Mouse (Mus musculus) frontal cortex, adult (tissue): ENCODE measurements at regions not wholly inside any gene's neighbourhood (a gene's known extent, or its start where the extent isn't known, plus 50 kb on each side); places are given as distances from the start of the nearest gene placed in this dataset.
A peak's percentile ranks its signal among the peaks of the same experiment; 100 is the strongest.

ENCODE experiments used
- ATAC-seq: cut with Nextera tagmentation; 2 replicates; pipeline ENCODE4 v1.9.2; 2017; ENCODE audit warnings: mild to moderate bottlenecking, moderate library complexity, mixed read lengths; ENCODE audit not compliant: low TSS enrichment

DNA sequence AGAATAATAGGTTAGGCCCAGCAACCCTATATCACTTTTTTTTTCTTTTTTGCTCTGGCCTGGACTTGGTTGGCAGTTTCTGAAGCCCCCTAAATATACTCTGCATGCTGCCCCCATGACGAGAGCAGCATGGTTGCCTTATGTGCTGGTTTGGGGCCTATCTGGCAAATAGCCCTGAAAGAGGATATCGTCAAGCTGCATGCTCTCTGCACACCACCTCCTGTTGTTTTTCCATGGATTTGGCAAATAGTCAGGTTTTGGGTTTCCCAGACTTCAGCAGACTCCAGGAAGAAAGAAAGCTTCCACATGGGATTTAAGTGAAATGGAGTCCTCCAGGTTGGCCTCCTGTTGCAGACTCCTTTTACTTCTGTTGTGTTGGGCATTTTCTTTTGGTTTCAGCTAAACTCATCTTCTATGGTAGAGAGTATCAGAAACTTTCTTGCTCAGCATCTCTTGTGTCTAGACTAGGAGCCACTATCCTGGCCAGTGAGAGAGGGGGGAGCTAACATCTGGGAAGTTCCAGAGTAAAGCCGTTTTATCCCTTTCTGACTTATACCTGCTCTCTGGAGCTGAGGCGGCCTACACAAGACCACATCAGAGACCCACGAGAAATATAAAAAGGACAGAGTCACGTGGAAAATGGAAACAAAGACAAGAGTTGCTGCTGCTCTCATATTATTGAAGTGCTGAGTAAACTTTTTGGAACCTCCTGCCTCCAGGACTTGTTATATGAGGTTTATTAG, 140.4 kb upstream of the Egfl6 start:
- ATAC-seq, result no peak

- ATAC-seq, result no peak
Observed at GRCm38 (mm10) chrX:166718075-166718474, 132.6 kb upstream of the Egfl6 start.

DNA sequence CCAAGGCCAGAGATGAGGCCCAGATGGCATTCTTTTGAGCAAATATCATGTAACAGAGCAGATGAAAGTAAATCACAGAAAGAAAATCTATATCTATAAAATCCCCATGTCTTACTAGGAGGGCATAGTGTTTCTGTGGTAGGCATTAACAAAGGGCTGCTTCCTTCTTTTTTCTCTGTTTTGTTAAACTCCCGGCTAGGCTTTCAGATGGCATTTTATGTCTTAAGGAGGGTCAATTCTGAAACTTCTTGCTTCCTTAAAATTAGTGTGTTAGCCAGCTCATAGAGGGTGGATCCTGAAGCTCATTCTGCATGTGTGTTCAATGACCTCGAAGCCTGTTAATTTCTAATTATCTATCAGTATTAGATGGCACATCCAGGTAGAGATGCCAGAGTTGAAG, 123.8 kb upstream of the Egfl6 start:
- no peak for ATAC-seq

DNA sequence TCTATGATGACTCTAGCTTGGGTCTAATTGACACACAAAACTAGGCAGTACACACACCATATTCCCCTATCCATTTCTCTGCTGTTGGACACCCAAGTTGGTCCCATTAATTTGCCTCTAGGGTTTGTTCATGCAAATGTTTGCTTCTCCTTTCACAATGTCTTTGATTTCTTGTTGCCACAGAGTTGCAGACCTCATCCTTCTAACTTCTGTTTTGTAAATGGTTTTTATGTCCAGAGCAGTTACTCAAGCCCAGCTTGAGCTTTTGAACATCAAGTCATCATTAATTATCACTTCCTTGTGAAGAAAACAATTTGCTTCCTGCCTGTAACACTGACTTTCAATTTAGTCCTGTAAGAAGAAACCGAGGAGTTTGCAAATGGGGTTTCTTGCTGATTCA, 122.6 kb upstream of the Egfl6 start:
- ATAC-seq, result no peak

- no peak for ATAC-seq
Observed at GRCm38 (mm10) chrX:166707029-166707428, 121.5 kb upstream of the Egfl6 start.

DNA sequence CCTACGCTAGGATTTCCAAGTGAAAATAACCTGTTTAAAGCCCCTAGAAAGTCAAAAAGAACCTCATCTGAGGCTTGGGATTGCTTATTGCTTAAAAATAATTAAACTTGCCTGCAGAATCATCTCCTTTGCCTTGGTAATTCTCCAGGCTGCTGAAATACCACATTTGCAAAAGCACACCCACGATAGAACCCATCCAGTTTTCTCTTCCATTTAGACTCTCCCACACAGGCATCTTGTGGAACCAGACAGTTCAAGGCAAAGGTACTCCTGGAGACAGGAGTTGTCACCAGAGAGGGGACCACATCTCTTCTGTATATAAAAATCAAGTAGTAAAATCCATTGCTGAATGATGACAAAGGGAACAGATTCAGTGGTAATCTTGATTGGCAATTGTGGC, 118.8 kb upstream of the Egfl6 start:
- peak; percentile 98 for ATAC-seq

DNA sequence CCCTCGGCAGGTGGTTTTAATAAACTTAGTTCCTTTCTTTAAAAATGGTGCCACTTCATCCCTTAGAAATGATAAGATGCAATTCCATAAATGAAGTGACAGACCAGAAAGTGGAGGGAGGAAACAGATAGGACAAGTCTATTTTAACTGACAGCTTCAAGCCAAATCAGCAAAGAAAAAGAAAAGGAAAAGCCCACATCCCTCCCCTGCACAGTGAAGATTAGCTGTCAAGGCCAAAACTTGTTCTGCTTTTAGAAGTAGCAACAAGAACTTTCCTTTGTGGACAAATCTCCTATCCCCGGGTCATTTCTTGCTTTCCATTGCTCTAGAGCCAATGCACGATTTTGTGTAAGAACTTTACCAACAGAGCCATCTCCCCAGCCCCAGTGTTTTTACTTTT, 108.7 kb upstream of the Egfl6 start:
- no peak for ATAC-seq

DNA sequence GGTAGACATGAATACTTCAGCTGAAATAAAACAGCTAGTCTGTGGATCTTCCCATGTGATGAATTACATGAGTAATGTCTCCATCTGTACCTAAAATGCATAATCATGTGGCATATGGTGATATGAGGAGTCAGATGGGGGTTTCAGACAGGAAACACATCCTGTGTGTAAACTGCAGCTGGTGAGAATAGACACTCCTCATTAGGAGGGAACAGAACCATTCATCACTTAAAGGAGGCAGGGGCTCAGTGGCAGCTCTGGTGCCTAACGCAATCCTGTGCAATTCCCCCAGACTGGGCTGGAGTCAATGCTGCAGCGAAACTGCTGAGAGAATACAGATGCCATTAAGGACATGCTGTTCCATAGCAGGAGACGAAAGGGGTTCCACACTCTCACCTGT, 103.3 kb upstream of the Egfl6 start:
- peak; percentile 62 for ATAC-seq

GRCm38 (mm10) chrX:166673404-166673803, 87.9 kb upstream of the Egfl6 start:
- ATAC-seq, result peak; percentile 53; the same call in 1 of the 2 replicates

- no peak for ATAC-seq
Observed at GRCm38 (mm10) chrX:166672617-166673016, 87.1 kb upstream of the Egfl6 start.

- peak; percentile 71 for ATAC-seq
Observed at GRCm38 (mm10) chrX:166671853-166672252, 86.3 kb upstream of the Egfl6 start.

DNA sequence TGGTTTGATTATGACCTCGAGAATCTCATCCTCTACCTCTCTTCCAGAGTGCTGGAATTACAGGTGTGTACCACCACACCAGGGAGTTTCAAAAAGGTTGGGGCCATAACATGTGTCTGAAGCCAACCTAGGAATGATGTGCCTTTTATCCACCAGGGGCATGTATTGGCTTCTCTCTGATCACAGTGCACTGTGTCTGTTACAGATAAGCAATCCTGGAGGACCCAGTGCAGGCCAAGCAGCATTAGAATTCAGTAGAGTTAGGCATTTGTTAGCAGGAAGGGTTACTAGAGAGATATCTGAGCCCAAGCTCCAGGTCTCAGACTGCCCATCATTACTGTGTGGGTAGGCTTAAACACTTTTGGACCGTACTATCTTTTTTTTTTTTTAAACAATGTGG, 80.8 kb upstream of the Egfl6 start:
- ATAC-seq, result no peak

GRCm38 (mm10) chrX:166661808-166662207, 76.3 kb upstream of the Egfl6 start:
- ATAC-seq, result peak; percentile 82

- peak; percentile 74 for ATAC-seq
Observed at GRCm38 (mm10) chrX:166661043-166661718, 75.7 kb upstream of the Egfl6 start.

DNA sequence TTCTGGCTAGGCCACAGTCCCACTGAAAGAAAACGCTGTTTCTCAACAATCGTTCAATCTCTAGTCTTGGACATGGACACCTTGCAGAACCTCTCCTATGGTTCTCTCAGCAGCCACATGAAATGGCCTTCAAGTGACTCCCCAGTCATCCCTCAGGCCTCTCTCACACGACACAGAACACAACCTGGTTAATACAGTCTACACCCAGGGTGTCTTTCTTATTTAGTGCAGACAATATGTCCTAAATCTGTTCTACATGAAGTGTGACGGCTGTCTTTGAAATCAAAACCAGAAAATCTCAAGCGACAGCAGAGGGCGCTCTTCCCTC, 75.2 kb upstream of the Egfl6 start:
- ATAC-seq, result no peak; the same call in 1 of the 2 replicates

DNA sequence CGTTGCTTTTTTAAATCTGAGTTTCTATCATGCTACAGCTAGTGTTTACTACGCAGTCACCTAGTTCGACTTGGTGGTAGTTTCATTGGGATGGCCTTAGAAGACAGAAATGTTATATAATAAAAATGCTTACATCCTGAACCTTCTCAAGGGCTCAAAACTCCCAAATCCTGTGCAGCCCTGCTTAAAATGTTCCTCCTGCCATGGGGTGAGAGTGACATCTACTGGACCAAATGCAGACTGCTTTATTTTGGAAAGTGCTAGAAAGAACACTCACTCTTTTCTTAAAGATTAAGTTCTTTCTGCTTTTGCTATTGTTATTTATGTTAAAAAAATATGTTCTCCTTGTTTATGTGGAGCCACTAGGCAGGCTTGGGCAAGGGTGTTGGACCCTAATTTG, 66.9 kb upstream of the Egfl6 start:
- ATAC-seq, result peak; percentile 89

- ATAC-seq, result peak; percentile 87
Observed at GRCm38 (mm10) chrX:166645713-166646112, 60.2 kb upstream of the Egfl6 start.

DNA sequence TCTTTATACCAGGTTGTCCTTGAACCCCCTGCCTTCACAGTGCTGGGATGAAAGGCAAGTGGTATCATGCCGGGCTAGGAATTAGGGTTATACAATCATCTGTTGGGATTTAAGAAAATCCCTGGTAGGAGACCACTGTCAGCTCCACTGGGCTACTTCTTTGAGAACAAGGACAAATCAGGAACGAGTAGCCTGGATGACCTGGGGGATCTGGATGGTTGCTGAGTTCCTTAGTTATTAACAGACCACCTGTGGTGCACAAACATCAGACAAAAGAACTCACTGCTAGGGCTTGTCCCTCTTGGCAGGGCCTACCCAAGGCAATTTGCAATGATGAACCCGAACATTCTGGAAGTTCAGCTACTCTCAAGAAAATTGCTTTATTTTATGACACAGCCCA, 55.7 kb upstream of the Egfl6 start:
- no peak for ATAC-seq

- no peak for ATAC-seq
Observed at GRCm38 (mm10) chrX:166640258-166640657, 54.7 kb upstream of the Egfl6 start.
